Mouse (Mus musculus) monocyte, adult 2 months (primary cell): Measurements from ENCODE around the gene Smoc1.

Experiments used
- DNase-seq, 2 experiments: peaks; one replicate each; pipeline ENCODE4 v3.0.0; 2022; ENCODE audit warnings: low spot score in 2 of 2, low read depth in 1 of 2

Smoc1 gene

DNA sequence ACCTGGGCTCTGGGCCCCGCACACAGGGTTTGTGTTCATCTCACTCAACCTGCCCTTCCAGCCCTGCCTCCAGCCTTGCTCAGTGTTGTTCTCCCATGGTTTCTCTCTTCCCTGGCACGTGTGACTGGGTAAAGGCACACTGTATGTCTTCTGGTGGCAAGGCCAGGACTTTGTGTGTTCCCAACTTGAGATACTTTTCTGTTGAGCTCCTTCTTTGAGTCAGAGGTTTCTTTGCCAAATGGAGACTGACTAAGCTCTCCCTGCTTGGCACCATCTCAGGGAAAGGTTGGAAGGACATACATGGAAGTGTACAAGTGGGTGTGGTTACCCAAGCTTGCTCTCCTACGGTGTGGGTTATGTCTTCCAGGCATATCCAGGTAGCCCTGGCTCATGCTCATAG is 136.5 kb downstream of the Smoc1 start:
- DNase-seq = no peak

GRCm38 (mm10) chr12:81163566-81163965 is 137.0 kb downstream of the Smoc1 start:
- no peak for DNase-seq

GRCm38 (mm10) chr12:81166092-81166491 is 139.5 kb downstream of the Smoc1 start:
- no peak for DNase-seq

DNA sequence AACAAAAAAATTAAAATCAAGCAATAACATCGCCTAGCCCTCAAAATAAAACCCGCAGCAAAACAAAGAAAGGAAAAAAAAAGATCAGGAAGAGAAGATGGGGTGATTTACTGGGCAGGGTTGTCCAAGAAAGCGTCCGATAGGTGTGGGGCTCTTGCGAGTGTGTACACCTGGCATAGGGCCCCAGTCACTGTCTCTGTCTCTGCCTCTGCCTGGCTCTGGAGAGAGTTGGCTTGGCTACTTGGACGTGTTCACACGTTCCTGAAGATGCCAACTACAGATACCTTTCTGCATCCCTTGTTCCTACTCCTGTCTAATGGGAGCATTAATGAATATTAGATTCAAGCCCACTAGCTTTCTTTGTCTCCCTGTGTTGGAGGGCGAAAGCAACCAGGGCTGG is 140.0 kb downstream of the Smoc1 start:
- no peak for DNase-seq

GRCm38 (mm10) chr12:81167142-81167541 is 140.5 kb downstream of the Smoc1 start:
- no peak for DNase-seq

GRCm38 (mm10) chr12:81168031-81168430 is 141.4 kb downstream of the Smoc1 start:
- DNase-seq = no peak

- no peak for DNase-seq
These were observed 141.9 kb downstream of the Smoc1 start for GRCm38 (mm10) chr12:81168494-81168893.

DNA sequence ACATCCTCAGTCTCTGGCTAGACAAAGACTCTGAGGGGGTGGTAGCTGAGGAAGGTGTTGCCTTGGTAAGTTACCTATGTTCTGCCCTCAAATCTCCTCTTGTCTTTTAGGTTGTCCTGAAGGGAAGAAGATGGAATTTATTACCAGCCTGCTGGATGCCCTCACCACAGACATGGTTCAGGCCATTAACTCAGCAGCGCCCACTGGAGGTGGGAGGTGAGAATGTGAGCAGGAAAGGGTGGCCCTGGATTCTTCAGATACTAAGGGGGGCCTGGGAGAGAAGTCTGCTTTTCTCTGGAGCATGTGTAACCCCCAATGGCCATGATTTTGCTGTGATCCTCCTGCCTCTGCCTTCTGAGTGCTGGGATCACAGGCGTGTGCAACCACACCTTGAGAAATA is 143.5 kb downstream of the Smoc1 start:
- no peak for DNase-seq

DNA sequence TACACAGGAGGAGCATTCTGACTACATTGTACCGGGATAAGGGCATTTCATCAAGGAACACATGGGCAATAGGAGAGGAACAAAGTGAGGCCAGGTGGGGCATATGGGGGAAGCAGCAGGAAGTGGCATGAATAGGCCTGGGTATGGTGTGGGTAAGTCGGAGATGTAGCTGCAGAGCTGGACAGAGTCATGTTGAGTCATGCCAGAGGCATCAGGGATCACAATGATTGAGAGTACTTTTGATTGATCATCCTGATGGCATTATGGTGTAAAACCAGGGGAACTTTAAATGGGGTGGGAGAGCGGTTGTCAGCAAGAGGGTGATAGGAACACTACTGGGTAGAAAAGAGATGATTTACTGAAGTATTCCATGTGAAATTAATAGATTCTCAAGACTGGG is 146.4 kb downstream of the Smoc1 start:
- no peak for DNase-seq

- DNase-seq = no peak
These were observed 147.3 kb downstream of the Smoc1 start for GRCm38 (mm10) chr12:81173893-81174292.

DNA sequence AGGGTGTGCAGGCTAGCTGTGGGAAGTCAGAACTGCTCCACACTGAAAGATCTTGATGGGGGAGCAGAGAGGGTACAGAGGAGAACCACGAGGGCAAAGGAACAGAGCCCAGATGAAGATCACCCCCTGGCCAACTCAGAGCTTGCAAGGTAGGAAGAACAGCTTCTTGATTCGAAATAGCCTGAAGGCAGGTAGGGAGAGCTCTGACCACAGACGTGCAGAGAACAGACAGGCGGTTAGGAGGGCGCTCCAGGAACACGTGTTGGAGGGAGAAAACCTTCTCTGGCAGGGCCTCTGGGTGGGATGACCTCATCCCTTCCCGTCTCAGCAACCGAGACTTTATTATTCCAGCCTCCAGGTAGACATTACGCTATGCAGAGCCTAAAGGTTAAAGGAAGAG is 148.6 kb downstream of the Smoc1 start:
- no peak for DNase-seq

DNA sequence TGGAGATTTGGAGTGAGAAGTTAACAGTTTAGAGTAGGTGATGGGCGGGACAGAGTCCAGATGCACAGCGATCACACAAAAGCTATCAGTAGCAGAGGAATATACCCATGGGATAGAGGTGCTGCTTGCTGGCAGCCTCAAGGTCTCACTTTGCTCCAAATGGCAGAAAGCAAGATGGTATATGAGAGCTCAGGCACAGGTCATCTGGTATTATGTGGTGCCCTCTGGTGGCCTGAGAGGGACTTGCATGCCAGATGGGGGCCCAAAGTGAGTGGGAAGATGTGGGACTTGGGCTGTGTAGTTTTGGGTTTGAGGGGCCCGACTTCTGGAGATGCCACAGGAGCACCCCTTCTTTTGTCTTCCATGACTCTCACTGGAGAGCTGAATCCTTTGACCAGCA is 155.5 kb downstream of the Smoc1 start:
- DNase-seq = no peak

DNA sequence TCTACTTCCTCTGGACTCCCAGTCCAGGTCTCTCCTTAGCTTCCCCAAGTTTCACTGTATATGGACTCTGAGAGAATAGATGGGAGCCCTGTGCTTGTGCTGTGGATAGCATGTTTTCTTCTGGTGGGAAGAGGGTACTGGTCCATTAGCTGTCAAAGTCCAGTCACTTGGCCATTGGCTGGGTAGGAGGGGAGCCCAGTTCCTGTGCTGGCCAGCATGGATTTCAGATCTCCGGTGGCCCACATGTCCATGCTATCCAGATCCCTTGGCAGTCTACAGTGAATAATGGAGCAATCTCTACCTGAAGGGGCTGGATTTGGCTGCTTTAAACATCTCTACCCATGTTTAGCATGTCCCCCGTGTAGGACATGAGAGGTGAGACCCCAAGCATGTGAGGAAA is 158.4 kb downstream of the Smoc1 start:
- DNase-seq = no peak

DNA sequence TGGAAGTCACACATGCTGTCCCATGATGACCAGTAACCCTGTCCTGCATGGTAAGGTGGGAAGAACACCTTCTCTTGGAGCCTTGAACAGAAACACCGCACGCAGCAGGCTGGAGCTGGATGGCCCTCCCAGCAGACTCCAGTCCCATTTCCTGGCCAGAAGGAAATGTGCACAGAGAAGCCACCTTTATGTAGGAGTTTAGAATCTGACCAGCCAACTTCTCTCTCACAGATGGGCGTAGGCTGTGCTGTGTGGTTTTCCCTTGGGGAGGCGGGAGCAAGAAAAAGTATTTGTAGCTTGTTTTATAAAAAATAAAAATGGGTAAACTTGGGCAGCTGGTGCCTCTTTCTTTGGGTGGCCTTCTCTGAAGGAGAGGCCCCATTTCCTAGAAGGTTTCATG is 159.5 kb downstream of the Smoc1 start:
- no peak for DNase-seq

GRCm38 (mm10) chr12:81186668-81187067 is 160.1 kb downstream of the Smoc1 start:
- no peak for DNase-seq

GRCm38 (mm10) chr12:81188423-81188822 is 161.8 kb downstream of the Smoc1 start:
- DNase-seq = no peak

GRCm38 (mm10) chr12:81188996-81189395 is 162.4 kb downstream of the Smoc1 start:
- no peak for DNase-seq

DNA sequence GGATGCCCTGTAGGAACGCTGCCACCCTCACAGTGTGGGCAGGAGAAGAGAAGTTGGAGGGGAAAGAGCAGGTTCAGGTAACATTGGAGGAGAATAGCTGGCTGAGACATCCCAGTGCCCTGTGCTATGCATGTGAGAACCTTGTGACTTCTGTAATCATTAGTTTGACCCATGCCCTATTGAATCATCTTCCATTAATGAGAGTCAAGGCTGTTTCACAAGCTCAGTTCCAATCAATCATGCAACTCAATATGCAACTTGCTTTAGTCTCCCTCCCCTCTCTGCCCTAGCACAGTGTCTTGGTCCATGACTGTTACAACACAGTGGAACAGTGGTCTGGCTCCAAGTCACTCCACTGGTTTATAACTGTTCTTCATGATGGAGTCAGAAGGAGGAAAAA is 163.0 kb downstream of the Smoc1 start:
- DNase-seq = no peak

GRCm38 (mm10) chr12:81193968-81194367 is 167.4 kb downstream of the Smoc1 start:
- DNase-seq = no peak

DNA sequence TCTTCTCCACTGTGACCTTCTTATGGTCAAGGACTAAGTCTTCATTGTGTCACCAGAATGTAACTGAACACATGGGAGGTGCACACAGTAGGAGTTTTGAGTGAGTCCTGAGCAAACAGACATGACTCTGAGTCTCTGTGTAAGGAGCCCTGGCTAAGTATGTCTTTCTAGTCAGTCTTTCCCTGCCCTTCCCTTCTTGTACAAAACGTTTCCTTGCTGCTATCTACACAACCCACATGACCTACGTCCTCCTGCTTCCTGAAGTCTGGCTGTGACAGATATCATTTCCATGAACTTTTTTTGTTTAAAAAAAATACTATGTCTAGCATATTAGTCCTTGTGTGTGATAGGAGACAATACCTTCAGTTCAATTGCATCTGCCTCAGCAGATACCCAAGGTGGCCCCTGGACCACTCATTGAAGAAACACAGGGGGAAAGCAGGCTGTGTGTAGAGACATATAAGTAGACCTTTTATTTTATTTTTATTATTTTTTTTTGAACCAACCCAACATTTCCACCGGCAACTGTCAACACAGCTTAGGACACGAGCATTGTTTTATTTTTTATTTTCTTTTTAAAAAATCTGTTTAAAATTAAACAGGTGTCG is 171.0 kb downstream of the Smoc1 start:
- no peak for DNase-seq

GRCm38 (mm10) chr12:81199280-81199955 is 172.8 kb downstream of the Smoc1 start:
- no peak for DNase-seq

GRCm38 (mm10) chr12:81203226-81203625 is 176.6 kb downstream of the Smoc1 start:
- DNase-seq = no peak
